Mouse (Mus musculus) lung, embryonic 14.5 days (tissue): ENCODE measurements around the gene Bpifb5. TPM values are rescaled to one million over a fixed set of nuclear protein-coding genes. Genes with fewer than 3 reads are reported as not detected.

ENCODE experiments used
- ATAC-seq: fragments of 200-750 bp; cut with Nextera tagmentation; 2 replicates; pipeline ENCODE4 v1.8.0; 2017; ENCODE audit warnings: mild to moderate bottlenecking, moderate TSS enrichment, moderate library complexity; ENCODE audit not compliant: insufficient read depth
- DNase-seq: peaks from one replicate; pipeline ENCODE4 v3.0.0-alpha.2; 2015
- H3K27ac ChIP-seq: fragments of 300-500 bp; sonication (generic); 2 replicates; pipeline ENCODE4 v1.5.1; 2014; ENCODE audit warnings: low read depth, mild to moderate bottlenecking, moderate library complexity
- H3K27me3 ChIP-seq: fragments of 300-500 bp; sonication (generic); 2 replicates; pipeline ENCODE4 v1.6.1; 2014; ENCODE audit warnings: low read length, control low read depth; ENCODE audit not compliant: insufficient read depth
- H3K36me3 ChIP-seq: fragments of 300-500 bp; sonication (generic); 2 replicates; pipeline ENCODE4 v1.6.1; 2014; ENCODE audit warnings: control low read depth; ENCODE audit not compliant: insufficient read depth
- H3K4me1 ChIP-seq: fragments of 300-500 bp; sonication (generic); 2 replicates; pipeline ENCODE4 v1.6.1; 2014; ENCODE audit warnings: antibody characterized with exemption, control low read depth; ENCODE audit not compliant: insufficient read depth
- H3K4me2 ChIP-seq: fragments of 300-500 bp; sonication (generic); 2 replicates; pipeline ENCODE4 v1.6.1; 2014; ENCODE audit warnings: mild to moderate bottlenecking
- H3K4me3 ChIP-seq: fragments of 300-500 bp; sonication (generic); 2 replicates; pipeline ENCODE4 v1.5.1; 2014; ENCODE audit warnings: low read depth, low read length
- H3K9ac ChIP-seq: fragments of 300-500 bp; sonication (generic); 2 replicates; pipeline ENCODE4 v1.6.1; 2014
- H3K9me3 ChIP-seq: fragments of 300-500 bp; sonication (generic); 2 replicates; pipeline ENCODE4 v1.6.1; 2016; ENCODE audit warnings: low read depth, low read length, control low read depth
- CTCF ChIP-seq: IDR thresholded peaks from 2 replicates; pipeline ENCODE4 v1.5.1; 2016; ENCODE audit warnings: antibody characterized with exemption, low read depth
- WGBS: fragments of 180-500 bp; shearing (Covaris S2); extraction: QIAGEN DNeasy Blood & Tissue Kit; methylation state at CpG from one replicate; pipeline ENCODE4 v1.1.7; 2014; 5-methylcytosine and 5-hydroxymethylcytosine counted together
- polyA plus RNA-seq: library from polyadenylated mRNA; unstranded; fragments of >200 nt; fragmentation: Nextera tagmentation; extraction: Ambion mirVana; gene quantifications from 2 replicates; pipeline ENCODE4 v1.2.1, GENCODE M21; 2014

Gene Bpifb5
- polyA plus RNA-seq, 1 experiment from 2014 or later, result 2.0 TPM

DNA sequence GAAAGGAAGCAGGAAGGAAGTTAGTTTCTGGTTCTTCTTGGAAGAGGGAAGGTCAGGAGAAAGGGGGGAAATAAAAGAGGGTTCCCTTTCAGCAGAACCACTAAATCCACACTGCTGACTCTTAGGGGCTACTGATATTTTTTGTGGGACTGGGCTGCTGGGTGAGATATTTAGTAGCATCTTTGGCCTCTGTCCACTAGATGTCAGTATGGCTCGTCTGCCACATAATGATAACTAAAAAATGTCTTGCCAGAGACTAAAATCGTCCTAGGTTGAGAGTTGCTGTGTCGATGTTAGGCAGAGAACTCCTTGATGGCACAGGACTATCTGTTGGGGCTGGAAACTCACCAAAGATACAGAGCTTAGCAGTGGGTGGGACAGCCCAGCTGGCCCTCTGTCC, 14.4 kb upstream of the Bpifb5 start:
- Histone ChIP-seq H3K27ac (no peak overlapping the region), H3K9me3 (no peaks in the 10 kb centered on the region), H3K27me3 (no peaks in the 10 kb centered on the region), H3K9ac (no peak overlapping the region), H3K4me1 (no peaks in the 10 kb centered on the region), H3K36me3 (no peaks in the 10 kb centered on the region), H3K4me2 (no peak overlapping the region), H3K4me3 (no peak overlapping the region)
- ATAC-seq, result no peak
- DNase-seq, result peak; percentile 75
- TF ChIP-seq CTCF, result peak; percentile 63
- WGBS, result 6% methylated on average over 3 of the region's 3 CpGs

DNA sequence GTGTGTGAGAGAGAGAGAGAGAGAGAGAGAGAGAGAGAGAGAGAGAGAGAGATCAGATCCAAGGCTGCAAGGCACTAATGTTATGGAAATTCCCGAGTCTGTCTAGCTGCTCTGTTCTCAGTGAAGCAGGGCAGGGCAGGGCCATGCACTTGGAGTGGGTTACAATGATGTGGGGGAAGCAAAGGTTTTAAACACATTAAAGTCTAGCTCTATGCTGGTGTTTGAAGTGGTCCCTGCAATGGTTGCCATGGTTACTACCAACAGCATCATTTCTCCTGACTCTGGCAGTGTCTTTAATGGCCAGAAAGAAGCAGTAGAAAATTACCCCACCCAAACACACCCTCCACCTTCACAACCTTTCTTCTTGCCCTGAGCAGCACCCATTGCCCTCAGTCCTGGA, 12.4 kb upstream of the Bpifb5 start:
- ATAC-seq, result no peak
- H3K9ac ChIP-seq, result no peak overlapping the region
- H3K27me3 ChIP-seq, result no peaks in the 10 kb centered on the region
- no peak for TF ChIP-seq CTCF
- H3K4me1 ChIP-seq, result no peaks in the 10 kb centered on the region
- 28% methylated on average over 1 of the region's 1 CpGs for WGBS
- H3K36me3 ChIP-seq, result no peaks in the 10 kb centered on the region
- no peak overlapping the region for H3K4me3 ChIP-seq
- H3K4me2 ChIP-seq, result no peak overlapping the region
- H3K27ac ChIP-seq, result no peak overlapping the region
- H3K9me3 ChIP-seq, result no peaks in the 10 kb centered on the region
- DNase-seq, result no peak

DNA sequence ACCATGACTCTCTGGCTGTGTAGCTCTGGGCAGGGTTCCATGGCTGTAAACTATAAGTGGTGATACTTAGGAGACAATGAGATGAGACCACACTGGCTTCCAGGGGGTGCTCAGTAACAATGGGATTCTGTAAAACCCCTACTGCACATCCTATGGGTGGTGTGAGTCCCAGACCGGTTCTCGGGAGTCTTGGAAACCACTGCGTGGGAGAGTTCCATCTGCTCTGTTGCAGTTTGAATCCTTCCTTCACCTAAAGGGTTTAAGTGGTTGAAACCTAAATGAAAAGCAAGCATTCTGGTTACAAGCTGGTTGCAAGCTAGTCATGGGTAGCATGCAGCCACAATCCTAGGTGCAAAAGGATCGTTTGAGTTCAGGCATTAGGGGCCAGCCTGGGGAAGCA, 11.7 kb upstream of the Bpifb5 start:
- H3K4me3 ChIP-seq, result no peak overlapping the region
- 84% methylated on average over 4 of the region's 4 CpGs for WGBS
- ATAC-seq (no peak), DNase-seq (no peak)
- H3K4me2 ChIP-seq, result no peak overlapping the region
- H3K36me3 ChIP-seq, result no peaks in the 10 kb centered on the region
- TF ChIP-seq CTCF, result no peak
- no peak overlapping the region for H3K9ac ChIP-seq
- no peaks in the 10 kb centered on the region for H3K27me3 ChIP-seq
- H3K27ac ChIP-seq, result no peak overlapping the region
- no peaks in the 10 kb centered on the region for H3K4me1 ChIP-seq
- no peaks in the 10 kb centered on the region for H3K9me3 ChIP-seq

DNA sequence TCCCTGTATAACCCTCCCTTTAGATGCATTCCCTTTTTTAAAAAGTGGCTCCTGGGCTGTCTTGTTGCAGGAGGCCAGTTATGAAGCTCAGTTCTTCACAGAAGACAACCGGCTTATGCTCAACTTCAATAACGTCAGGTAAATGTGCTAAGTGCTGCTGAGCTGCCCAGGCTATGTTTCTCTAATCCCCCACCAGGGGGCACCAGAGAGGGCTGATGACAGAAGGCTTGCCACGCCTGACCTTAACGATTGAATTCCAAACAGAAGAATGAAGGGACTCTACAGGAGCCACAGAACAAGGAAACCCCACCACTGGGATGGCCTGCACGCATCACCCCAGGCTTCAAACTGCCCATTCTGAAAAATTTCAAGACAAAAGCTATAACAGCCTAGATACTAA, 8.4 kb upstream of the Bpifb5 start:
- Histone ChIP-seq H3K27me3 (no peaks in the 10 kb centered on the region), H3K27ac (no peak overlapping the region), H3K9ac (no peak overlapping the region), H3K4me3 (no peak overlapping the region), H3K4me2 (no peak overlapping the region), H3K9me3 (no peaks in the 10 kb centered on the region), H3K36me3 (no peaks in the 10 kb centered on the region), H3K4me1 (no peaks in the 10 kb centered on the region)
- DNase-seq (peak; percentile 84), ATAC-seq (no peak)
- TF ChIP-seq CTCF, result peak; percentile 84
- 17% methylated on average over 5 of the region's 5 CpGs for WGBS

DNA sequence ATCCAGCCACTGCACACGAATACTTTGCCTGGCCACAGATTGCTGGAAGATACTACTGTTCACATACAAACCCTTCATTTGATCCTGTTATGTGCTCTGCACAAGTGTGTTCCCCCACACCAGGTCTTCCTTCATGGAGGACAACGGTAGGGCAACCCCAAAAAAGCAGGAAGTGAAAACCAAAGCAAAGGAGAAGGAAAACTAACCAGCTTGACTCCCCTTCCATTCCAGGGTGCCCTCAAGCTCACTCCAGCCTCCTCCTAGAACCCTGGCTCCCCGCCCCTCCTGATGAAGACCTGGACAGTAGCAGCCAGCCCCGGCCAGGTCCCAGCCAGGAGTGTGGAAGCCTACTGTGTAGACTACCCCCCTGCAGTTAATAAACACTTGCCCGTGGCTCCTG, 3.6 kb upstream of the Bpifb5 start:
- no peak overlapping the region for H3K27ac ChIP-seq

DNA sequence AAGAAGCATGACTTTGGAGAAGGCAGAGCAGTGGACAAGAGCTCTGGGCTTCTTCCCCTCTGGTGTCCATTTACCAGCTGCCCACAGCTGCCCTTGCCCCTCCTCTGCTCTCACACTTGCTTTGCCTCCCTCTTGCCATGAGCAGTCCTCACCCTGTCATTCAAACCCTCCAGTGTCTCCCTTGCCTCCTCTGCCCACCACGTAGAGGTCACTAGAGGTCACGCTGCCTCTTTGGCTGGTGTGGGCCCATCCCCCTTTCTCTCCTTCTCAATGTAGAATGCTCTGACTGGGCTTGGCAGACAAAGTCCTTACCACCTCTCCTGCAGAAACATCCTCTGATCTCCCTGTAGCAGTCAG, 353 bp downstream of the Bpifb5 start:
- peak overlapping the region; percentile 41 for H3K4me2 ChIP-seq
- H3K9ac ChIP-seq, result no peak overlapping the region
- H3K27me3 ChIP-seq, result no peaks in the 10 kb centered on the region
- TF ChIP-seq CTCF, result no peak
- H3K9me3 ChIP-seq, result no peaks in the 10 kb centered on the region
- H3K36me3 ChIP-seq, result no peaks in the 10 kb centered on the region
- ATAC-seq, result peak; percentile 29; the same call in 1 of the 2 replicates
- WGBS, result 25% methylated on average over 2 of the region's 2 CpGs
- H3K4me3 ChIP-seq, result no peak overlapping the region
- no peak for DNase-seq
- peak overlapping the region; percentile 54; the same call in 1 of the 2 replicates for H3K27ac ChIP-seq
- H3K4me1 ChIP-seq, result 0 out of 2 replicates have a peak, but pooled peaks cover 10% of the 10 kb centered on the region

More for the DNA sequence above, 3.6 kb upstream of the Bpifb5 start:
- Histone ChIP-seq H3K36me3 (no peaks in the 10 kb centered on the region), H3K9ac (no peak overlapping the region), H3K4me3 (no peak overlapping the region), H3K4me1 (0 out of 2 replicates have a peak, but pooled peaks cover 10% of the 10 kb centered on the region), H3K9me3 (no peaks in the 10 kb centered on the region), H3K27me3 (no peaks in the 10 kb centered on the region), H3K4me2 (no peak overlapping the region)
- TF ChIP-seq CTCF, result no peak
- ATAC-seq, result no peak
- DNase-seq, result no peak
- WGBS, result 61% methylated on average over 5 of the region's 5 CpGs

DNA sequence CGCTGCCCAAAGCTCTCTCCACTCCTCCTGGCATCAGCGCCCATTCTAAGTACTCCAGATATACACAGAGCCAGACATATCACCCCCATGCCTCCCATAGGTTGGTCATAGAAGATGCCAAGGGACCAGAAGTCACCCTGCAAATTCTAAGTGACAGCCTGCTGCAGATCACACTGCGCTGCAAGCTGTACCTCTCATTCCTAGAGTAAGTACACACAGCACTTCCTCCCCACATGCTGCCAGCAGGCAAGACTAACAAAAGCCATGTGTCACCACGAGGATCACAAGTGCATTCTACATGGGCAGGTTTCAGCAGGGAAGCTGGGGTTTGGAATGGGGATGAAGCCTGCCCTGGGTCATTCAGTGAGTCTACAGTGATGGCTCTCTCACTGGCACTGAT, 3.4 kb downstream of the Bpifb5 start:
- Histone ChIP-seq H3K4me1 (0 out of 2 replicates have a peak, but pooled peaks cover 10% of the 10 kb centered on the region), H3K4me2 (no peak overlapping the region), H3K9ac (no peak overlapping the region), H3K4me3 (no peak overlapping the region), H3K9me3 (no peaks in the 10 kb centered on the region), H3K36me3 (no peaks in the 10 kb centered on the region), H3K27me3 (no peaks in the 10 kb centered on the region), H3K27ac (no peak overlapping the region)
- WGBS, result 65% methylated on average over 4 of the region's 4 CpGs
- no peak for TF ChIP-seq CTCF
- DNase-seq (no peak), ATAC-seq (no peak)

DNA sequence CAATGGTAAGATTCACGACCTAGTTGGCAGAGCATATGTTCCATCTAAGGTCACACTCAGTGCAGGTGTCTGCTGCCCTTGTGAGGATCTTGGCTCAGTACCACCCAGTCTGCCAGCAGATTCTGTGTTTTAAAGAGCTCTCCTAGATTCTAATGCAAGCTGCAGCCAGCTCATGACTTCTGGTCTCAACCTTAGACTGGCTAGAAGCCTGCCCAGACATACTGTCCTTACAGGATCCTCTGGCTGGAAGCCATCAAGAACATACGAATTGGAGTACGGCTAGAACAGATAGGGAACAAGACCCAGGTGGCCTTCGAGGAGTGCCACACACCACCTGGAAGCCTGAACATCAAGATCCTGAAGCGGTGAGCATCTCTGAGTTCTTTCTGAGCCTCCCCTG, 4.3 kb downstream of the Bpifb5 start:
- DNase-seq (no peak), ATAC-seq (no peak)
- TF ChIP-seq CTCF, result no peak
- Histone ChIP-seq H3K9me3 (no peaks in the 10 kb centered on the region), H3K4me3 (no peak overlapping the region), H3K36me3 (no peaks in the 10 kb centered on the region), H3K4me2 (no peak overlapping the region), H3K27ac (no peak overlapping the region), H3K27me3 (no peaks in the 10 kb centered on the region), H3K4me1 (0 out of 2 replicates have a peak, but pooled peaks cover 8% of the 10 kb centered on the region), H3K9ac (no peak overlapping the region)
- WGBS, result 76% methylated on average over 5 of the region's 5 CpGs
